Mouse (Mus musculus): Measurements from ENCODE around the gene Kat8.
"Not testable (repeated sequence)": the region's sequence is repeated elsewhere in the genome, so short reads cannot be mapped to it uniquely, and the experiment has no call there.

Kat8 gene

DNA sequence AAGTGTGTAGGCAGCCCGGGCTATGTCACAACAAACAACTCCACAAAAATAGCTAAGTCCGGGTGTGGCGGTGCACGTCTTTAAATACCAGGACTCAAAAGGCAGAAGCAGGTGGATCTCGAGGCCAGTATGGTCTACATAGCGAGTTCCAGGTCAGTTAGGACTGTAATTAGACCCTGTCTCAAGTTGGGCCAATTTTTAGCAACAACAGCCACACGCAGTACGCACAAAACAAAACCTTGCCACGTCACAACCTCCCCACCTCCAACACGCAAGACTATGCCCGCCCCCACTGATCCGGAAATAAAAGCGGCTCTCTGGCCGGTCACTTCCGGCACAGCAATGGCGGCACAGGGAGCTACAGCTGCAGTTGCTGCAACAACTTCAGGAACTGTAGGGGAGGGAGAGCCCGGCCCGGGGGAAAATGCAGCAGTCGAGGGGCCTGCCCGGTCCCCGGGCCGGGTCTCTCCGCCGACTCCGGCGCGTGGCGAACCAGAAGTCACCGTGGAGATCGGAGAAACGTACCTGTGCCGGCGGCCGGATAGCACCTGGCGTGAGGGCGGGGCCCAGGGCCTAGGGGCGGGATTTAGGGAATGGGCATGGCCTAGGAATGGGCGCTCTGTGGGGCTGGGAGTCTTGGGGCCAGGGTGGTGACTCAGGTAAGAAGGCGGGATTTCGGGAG, at the start of gene Kat8:
TSS of gene Kat8 (plus strand) at position 327 of the 682 bp plus-strand sequence.
- peak; percentile 94 for DNase-seq (ENCODE audit: low spot score)

DNA sequence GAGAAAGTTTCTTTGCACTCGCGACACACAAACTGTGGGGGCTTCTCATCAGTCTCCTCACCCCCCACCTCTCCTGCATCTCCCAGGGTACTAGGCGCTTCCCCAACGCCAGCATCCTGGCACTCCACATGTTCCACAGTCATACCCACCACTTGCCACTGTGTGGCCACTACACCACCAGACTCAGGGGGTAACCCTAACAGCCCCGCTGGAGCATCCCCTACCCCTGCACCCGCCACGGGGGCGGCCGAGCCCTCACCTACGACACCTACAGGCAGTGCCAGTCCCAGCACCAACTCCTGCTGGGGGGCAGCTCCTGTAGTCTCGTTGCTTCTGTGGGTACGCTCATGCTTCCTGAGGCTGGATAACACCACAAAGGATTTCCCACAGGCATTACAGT, 45.9 kb upstream of the Kat8 start:
- DNase-seq (ENCODE audit: low spot score), result no peak

DNA sequence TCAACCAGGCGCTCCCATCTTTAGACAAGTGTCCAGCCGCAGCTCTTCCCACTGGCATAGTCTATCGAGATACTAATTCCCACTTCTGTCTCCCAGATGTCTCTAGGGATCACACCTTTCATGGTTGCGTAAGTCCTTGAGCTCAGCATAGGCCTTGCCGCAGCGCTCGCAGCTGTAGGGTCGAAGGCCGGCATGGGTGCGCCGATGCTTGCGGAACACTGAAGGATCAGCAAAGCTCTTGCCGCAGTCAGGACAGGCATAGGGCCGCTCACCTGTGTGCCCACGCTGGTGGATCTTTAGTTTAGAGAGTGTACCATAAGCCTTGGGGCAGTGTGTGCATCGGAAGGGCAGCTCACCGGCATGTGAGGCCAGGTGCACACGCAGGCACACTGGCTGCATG, 44.7 kb upstream of the Kat8 start:
- DNase-seq (ENCODE audit: low spot score), result no peak

DNA sequence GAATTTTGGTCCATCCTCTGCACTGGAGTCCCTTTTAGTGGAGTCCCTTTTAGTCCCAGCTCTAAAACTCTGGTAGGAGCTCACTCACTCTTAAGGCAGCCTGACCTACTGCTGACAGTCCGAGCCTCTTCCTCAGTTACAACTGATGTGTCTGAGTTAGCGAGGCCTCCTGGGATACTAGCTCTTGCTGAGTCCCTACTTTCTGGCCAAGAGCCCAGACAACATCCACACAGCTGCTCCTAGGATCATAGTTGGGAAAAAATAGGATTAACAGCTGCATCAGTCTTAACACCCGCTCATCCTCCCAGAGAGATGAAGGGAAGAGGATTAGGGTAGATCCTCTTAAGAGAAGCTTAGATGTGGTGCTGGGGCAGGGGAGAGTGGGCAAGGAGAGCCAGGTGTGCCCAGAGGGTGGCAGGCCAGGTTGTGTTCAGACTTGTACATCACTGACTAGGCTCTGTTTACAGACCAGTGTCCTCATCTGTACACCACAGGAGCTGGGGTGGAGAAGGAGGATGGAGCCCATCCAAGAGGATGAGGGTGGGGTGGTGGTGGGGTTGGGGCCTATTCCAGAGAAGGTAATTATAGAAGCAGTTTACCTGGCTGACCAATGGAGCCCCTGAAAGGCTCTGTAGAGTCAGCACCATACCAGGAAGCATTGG, 43.0 kb upstream of the Kat8 start:
- peak; percentile 65 for DNase-seq (ENCODE audit: low spot score)

DNA sequence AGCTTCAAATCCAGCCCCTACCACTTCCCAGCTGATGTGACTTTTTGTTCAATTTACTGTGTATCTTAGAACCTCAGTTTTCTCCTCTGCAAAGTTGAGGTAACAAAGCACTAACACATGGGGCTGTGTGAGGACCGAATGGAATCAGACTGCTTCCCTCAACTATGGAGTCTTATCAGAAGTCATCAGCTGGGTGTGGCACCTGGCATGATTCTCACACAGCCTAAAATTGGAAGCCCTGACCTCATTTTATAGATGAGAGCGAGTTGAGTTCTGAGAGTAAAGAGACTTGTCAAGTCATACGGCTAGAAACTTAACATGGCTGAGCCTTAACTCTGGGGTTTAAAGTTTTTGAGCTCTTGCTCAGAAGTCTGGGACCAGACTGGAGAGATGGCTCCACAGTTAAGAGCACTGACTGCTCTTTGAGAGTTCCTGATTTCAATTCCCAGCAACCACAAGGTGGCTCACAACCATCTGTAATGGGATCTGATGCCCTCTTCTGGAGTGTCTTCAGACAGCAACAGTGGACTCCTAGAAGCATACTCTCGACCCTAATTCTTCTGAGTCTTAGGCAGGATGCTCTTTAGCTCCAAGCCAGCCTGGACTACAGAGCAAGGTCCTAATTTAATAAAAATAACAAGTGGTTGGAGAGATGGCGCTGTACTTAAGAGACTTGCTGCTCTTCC, 42.0 kb upstream of the Kat8 start:
- DNase-seq (ENCODE audit: low spot score), result no peak

DNA sequence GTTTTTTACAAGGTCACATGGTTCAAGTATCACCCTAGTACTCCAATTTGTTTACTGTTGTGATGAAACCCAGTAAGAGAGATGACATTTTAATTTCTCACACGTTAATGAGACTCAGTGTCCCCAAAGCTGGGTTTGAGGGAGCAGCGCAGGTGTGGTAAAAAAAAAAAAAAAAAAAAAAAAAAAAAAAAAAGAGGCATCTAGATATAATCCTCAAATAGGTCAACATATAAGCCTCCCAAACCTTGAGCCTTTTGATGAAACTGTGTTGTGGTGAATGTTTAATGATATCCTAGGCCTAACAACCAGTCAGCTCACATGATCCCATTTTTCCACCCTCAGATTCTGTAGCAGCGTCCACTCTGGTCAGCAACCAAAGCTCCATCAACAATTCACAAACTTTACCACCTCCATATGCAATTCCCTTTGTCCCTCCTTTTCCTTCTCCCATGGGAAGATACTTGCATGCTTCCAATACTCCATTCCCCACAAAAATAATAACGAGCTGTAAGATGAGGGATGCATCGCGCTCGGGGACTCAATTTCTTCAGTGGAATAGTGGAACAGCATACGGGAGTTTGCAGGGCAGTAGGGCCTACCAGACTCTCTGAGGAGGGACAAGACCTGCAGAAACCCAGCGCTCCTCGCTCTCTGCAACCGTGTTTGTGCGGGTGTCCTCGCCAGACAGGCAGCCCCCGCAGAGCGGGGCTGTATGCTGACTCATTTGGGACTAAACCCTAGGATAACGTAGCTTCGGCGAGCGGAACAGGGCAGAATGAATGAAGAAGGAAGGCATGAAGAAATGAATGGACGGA, 37.3 kb upstream of the Kat8 start:
- no peak for DNase-seq (ENCODE audit: low spot score)

DNA sequence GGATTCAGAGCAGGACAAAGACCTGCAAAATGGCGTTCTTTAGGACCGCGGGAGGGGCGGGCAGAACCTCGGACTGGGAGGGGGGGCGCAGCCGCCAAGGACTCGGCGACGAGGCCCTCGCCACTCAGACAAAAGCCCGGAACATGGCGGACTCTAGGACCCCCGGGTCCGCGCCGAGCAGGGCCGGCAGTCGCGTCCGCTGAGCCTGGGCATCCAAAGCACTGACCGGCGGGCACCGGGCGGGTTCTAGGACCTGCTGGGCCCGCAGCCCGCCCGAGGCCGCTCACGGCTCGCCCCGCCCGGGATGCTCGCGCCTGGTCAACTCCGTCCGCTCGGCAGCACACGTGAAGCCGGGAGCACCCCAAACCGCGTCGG, 36.7 kb upstream of the Kat8 start:
- DNase-seq (ENCODE audit: low spot score), result peak; percentile 76

DNA sequence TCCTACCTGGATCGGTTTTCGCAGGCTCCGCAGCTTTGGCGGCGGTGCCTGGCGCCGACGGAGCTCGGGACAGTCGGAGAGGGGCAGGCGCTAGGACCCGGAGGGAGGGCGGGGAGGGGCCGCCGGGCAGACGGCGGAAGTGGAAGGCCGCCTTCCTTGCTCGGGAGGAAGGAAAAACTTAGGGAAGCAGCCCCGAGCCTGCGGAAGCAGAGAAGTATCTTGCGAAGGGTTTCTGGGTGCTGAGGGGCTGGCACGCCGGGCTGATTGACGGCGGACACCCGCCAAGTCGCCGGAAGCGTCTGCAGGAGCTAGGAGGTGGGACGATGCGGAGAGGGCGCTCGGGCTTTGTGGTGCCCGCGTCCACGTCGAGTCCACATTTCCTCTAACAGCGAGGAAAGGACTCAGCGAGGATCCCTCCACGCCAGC, 36.3 kb upstream of the Kat8 start, which contains the start of gene Zfp646:
TSS of gene Zfp646 (plus strand) at position 181 of the 426 bp plus-strand sequence.
- peak; percentile 75 for DNase-seq (ENCODE audit: low spot score)

DNA sequence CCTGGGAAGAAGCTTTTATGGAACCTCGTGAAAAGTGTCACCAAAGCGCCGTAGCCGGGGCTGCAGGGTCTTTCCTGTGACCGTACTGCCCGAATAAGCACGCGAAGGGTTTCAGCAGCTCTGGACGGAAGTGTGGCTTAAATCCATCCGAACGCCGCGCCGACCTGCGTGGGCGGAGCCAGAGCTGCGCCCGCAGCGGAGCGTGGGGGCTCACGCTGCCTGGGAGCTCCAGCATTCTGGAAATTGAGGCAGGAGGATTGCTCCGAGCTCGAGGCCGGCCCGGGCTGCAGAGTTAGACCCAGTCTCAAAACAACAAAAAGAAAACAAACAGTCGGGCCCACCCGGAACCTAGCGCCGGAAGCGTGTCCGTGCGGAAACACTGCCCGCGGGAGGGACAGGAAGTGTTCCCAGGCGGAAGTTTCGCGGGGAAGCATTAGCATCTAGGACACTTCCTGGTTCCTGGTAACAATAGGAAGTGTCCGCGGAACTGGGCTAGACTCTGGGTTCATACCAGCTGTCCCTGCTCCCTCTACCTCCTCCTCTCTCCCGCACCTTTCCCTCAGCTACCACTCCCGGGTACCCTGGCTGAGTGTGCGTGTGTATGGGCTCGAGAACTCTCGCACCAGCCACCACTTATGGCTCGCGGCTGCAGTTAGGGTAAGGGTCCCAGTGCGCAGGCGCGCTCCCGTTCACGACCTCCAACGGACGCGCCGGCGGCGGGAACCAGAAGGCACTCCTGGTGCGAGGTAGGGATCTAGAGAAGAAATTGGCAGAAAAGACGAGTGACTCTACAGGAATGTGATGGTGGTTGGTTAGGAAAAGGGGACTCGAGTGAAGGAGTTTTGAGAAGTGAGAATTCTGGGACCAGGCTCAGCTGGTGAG, 35.6 kb upstream of the Kat8 start, which contains the start of gene Zfp668:
TSS of gene Zfp668 (minus strand) at position 362 of the 882 bp plus-strand sequence.
- DNase-seq (ENCODE audit: low spot score), result peak; percentile 91

DNA sequence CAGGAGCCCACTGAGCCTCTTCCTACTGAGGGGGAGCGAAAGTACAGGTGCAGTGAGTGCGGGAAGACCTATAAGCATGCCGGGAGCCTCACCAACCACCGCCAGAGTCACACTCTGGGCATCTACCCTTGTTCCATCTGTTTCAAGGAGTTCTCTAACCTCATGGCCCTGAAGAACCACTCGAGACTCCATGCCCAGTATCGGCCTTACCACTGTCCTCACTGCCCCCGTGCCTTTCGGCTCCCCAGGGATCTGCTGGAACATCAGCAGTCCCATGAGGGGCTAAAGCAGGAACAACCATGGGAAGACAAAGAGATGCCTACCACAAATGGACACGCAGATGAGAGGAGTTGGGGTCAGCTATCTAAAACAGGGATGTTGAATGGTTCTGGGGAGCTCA, 33.0 kb upstream of the Kat8 start:
- DNase-seq (ENCODE audit: low spot score), result no peak

DNA sequence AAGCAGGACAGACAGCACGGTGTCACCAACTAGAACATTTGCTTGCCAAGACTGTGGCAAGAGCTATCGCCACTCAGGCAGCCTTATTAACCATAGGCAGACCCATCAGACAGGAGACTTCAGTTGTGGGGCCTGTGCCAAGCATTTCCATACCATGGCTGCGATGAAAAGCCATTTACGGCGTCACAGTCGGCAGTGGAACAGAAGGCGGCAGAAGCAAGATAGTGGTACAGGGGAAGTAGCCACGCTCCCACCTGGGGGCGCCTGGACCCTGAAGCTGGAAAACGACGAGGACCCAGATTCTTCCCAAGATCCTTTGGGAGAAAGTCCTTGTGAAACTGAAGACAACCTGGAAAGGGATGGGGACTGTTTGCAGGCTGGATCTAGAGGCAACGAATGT, 31.9 kb upstream of the Kat8 start:
- DNase-seq (ENCODE audit: low spot score), result no peak

DNA sequence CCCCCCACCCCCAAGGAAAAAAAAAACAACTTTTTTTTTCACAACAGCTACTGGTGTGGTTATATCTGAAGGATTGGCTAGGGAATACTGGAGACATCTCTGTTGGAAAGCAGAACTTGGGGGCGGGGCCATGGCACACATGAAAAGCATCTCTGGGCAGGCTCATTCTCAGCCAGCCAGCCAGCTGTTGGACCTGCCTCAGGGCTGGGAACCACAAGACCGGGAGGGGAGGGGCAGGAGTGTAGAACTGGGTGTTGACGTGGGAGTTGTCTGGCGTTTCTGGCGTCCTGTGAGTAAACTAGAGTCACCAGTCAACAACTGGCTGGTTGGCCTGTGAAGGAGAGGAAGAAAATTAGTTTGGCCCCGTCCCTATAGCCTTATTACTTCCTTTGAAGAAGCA, 26.4 kb upstream of the Kat8 start:
- peak; percentile 67 for DNase-seq (ENCODE audit: low spot score)

DNA sequence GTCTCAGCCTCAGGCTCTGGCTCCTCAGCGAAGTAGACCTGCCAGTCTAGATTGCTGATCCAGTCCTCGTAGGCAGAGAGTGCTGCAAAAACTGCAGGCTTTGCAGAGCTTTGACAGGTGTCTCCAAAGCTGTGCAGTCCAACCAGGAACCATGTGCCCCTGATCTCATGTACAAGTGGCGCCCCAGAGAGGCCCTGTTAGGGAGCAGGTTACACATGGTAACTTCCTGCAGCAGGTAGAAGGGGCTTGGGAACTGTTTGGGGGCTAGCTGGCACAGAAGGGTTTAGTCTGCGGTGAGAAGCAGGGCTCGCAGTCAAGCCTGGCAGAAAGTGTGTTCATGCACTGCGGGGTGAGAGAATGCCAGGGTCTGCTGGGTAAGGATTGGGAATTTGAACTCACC, 25.8 kb upstream of the Kat8 start:
- no peak for DNase-seq (ENCODE audit: low spot score)

DNA sequence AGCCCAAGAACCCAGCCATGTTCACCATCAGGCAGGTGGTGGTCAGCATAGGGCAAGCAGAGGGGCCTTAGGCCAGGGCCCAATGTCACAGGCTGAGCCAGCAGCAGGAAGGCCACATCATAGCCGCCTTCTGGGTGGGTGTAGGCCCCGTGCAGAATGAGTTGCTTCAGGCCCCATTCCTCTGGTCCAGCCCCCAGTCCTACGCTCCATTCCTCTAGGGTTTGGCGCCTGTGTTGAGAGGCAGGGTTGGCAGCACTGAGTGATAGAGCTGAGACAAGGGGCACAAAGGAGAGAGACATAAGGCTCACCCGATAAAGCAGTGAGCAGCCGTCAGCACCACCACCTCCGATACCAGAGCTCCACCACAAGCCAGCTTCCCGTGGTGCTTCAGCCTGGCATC, 25.1 kb upstream of the Kat8 start:
- no peak for DNase-seq (ENCODE audit: low spot score)

DNA sequence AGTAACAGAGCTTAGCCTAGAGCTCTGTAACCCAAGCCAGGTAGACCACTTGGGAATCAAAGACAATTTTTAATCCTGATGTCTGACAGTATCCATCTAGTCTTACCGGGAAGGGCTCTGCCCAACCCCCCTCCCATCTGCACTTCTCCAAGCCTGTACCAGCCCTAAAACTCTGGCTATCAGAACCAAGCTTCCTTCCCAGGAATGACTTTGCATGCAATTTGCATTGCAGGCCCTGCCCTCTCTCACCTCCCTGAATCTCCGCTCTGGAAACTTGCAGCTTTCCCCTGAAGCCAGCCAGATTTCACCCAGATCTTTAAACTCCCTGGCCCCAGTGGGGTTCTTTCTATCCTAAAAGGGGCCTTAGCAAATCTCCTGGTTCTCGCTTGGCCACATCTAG, 24.5 kb upstream of the Kat8 start:
- no peak for DNase-seq (ENCODE audit: low spot score)

DNA sequence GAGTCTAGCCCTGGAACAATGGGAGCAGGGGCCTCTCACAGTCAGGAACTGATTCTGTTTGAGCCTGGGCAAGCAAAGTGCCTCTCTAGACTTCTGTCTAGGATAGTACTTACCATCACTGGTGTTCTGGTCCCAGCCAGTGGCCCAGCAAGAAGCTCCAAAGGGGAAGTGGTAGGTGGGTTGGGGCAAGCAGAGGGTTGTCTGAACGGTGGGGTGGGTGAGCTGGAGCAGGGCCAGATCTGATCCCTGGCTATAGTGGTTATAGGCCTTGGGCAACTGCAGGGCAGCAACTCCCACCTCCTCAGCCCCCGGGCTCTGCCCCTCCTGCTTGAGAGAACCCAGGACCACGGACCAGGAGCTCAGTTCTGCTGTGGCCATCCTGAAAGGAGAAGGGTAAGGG, 23.5 kb upstream of the Kat8 start:
- DNase-seq (ENCODE audit: low spot score), result no peak

DNA sequence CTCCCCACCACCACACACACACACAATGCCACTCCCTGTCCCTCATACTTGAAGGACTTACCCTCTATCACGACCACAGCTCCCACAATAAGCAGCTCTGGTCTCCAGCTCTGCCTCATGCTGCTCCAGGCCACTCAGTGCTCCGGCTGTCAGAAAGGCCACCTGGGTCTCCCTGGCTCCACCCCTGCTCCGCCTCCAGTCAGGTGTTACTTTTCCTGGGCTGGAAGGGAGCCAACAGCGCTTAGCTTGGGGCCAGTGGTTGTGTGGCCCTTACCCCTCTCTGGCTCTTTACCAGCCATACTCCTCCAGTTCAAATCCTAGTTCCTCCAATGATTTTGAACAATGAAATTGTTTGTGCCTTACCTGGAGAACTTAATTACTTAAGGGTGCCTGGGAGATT, 21.5 kb upstream of the Kat8 start, which contains the start of gene Prss53:
TSS of gene Prss53 (minus strand) at position 173 of the 400 bp plus-strand sequence.
- DNase-seq (ENCODE audit: low spot score), result no peak

DNA sequence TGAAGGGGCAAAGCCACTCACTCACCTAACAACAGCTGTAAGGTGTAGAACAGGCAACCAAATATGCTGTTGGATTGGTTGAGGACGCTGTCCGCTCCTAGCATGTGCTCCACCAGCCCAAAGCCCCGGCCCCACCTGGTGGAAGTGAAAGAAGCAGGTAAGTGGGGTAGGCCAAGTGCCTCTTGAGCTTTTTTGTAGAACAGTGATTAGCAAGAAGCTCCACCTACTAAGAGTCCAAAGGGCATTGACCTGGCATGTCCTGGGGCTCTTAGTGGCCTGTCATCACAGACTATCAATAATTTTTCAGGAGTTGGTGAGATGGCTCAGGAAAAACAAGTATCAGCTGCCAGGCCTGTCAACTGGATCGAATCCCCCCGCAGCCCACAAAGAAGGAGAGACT, 17.8 kb upstream of the Kat8 start:
- no peak for DNase-seq (ENCODE audit: low spot score)

DNA sequence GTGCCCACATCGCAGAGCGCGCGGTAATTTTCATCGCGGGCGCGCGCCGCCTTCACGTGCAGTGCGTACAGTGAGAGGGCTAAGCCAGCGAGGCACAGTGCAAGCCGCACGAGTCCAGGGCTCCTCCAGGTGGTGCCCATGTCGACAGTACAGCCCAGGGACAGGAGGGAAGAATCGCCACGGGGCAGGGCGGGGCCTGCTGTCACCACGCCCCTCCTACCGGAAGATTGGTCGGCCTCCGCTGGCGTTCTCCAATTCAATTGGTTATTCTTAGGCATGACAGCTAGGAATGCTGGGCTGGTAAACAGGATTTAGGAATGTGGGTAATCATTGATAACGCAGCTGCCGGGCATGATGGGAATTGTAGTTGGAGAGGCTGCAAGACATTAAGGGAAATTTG, 16.9 kb upstream of the Kat8 start, which contains the start of the genes Gm21974 and Vkorc1:
TSS of gene Gm21974 (minus strand) at position 13 of the 400 bp plus-strand sequence.
TSS of gene Vkorc1 (minus strand) at position 176 of the 400 bp plus-strand sequence.
- peak; percentile 90 for DNase-seq (ENCODE audit: low spot score)

DNA sequence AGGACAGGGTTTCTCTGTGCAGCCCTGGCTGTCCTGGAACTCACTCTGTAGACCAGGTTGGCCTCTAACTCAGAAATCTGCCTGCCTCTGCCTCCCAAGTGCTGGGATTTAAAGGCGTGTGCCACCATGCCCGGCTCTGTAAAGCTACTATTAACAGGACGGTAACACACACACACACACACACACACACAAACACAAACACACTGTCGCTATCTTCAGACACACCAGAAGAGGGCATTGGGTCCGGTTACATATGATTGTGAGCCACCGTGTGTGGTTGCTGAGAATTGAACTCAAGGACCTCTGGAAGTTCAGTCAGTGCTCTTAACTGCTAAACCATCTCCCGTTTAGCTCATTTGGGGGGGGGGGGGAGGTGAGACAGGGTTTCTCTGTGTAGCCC, 16.4 kb upstream of the Kat8 start:
- not testable (repeated sequence) for DNase-seq (ENCODE audit: low spot score)

DNA sequence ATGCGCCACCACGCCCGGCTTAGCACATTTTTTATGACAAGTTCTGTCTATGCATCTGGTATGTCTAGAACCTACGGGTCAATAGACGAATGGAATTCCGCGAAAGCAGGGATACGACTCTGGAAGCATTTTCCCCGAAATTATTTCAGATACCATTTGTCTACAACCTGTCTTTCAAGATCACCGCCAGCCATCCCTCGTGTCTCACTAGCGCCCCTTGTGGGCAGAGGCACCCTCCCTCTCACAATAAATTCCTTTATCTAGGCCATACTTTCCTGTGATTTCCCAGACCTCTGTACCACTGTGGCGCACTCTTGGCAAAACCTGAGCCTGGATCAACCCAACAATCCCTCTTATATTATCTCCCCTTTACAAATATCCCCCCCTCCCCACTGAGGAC, 15.9 kb upstream of the Kat8 start:
- DNase-seq (ENCODE audit: low spot score), result peak; percentile 35

Data from adipocyte (in vitro differentiated cells).